Mouse (Mus musculus) stomach, embryonic 14.5 days (tissue): Measurements from ENCODE around the gene Hoxc6. TPM values are rescaled to one million over a fixed set of nuclear protein-coding genes. Genes with fewer than 3 reads are reported as not detected.

Experiments
- ATAC-seq: fragments of 200-750 bp; cut with Nextera tagmentation; 2 replicates; pipeline ENCODE4 v1.8.0; 2017; ENCODE audit warnings: low read depth, moderate TSS enrichment; ENCODE audit not compliant: insufficient number of reproducible peaks, insufficient read depth, low FRiP score
- H3K27ac ChIP-seq: fragments of 300-500 bp; sonication (generic); 2 replicates; pipeline ENCODE4 v1.5.1; 2014; ENCODE audit warnings: mild to moderate bottlenecking, low read length, moderate library complexity, mixed read lengths
- H3K27me3 ChIP-seq: fragments of 300-500 bp; sonication (generic); 2 replicates; pipeline ENCODE4 v1.6.1; 2014; ENCODE audit warnings: low read length, control low read depth, mixed read lengths; ENCODE audit not compliant: control insufficient read depth, insufficient read depth
- H3K36me3 ChIP-seq: fragments of 300-500 bp; sonication (generic); 2 replicates; pipeline ENCODE4 v1.6.1; 2014; ENCODE audit warnings: mild to moderate bottlenecking, control low read depth, low read length, moderate library complexity, mixed read lengths; ENCODE audit not compliant: control insufficient read depth, insufficient read depth
- H3K4me1 ChIP-seq: fragments of 300-500 bp; sonication (generic); 2 replicates; pipeline ENCODE4 v1.6.1; 2014; ENCODE audit warnings: low read length, control low read depth, mixed read lengths; ENCODE audit not compliant: control insufficient read depth, insufficient read depth
- H3K4me2 ChIP-seq: fragments of 300-500 bp; sonication (generic); replicated peaks from 2 replicates; pipeline ENCODE4 v1.6.1; 2014; ENCODE audit warnings: low read depth, low read length, control low read depth
- H3K4me3 ChIP-seq: fragments of 300-500 bp; sonication (generic); 2 replicates; pipeline ENCODE4 v1.5.1; 2014; ENCODE audit warnings: low read depth, low read length, control low read depth
- H3K9ac ChIP-seq: fragments of 300-500 bp; sonication (generic); replicated peaks from 2 replicates; pipeline ENCODE4 v1.6.1; 2014; ENCODE audit warnings: low read depth, mild to moderate bottlenecking, control low read depth, low read length, moderate library complexity, mixed read lengths
- H3K9me3 ChIP-seq: fragments of 300-500 bp; sonication (generic); 2 replicates; pipeline ENCODE4 v1.6.1; 2016; ENCODE audit warnings: low read depth, low read length, control low read depth; ENCODE audit not compliant: control insufficient read depth
- WGBS: fragments of 180-500 bp; shearing (Covaris S2); extraction: QIAGEN DNeasy Blood & Tissue Kit; methylation state at CpG from one replicate; pipeline ENCODE4 v1.1.7; 2014; 5-methylcytosine and 5-hydroxymethylcytosine counted together
- polyA plus RNA-seq: library from polyadenylated mRNA; unstranded; fragments of >200 nt; fragmentation: Nextera tagmentation; extraction: Ambion mirVana; gene quantifications from 2 replicates; pipeline ENCODE4 v1.2.1, GENCODE M21; 2014

Gene Hoxc6
- polyA plus RNA-seq, 1 experiment from 2014 or later: 4.8 TPM

DNA sequence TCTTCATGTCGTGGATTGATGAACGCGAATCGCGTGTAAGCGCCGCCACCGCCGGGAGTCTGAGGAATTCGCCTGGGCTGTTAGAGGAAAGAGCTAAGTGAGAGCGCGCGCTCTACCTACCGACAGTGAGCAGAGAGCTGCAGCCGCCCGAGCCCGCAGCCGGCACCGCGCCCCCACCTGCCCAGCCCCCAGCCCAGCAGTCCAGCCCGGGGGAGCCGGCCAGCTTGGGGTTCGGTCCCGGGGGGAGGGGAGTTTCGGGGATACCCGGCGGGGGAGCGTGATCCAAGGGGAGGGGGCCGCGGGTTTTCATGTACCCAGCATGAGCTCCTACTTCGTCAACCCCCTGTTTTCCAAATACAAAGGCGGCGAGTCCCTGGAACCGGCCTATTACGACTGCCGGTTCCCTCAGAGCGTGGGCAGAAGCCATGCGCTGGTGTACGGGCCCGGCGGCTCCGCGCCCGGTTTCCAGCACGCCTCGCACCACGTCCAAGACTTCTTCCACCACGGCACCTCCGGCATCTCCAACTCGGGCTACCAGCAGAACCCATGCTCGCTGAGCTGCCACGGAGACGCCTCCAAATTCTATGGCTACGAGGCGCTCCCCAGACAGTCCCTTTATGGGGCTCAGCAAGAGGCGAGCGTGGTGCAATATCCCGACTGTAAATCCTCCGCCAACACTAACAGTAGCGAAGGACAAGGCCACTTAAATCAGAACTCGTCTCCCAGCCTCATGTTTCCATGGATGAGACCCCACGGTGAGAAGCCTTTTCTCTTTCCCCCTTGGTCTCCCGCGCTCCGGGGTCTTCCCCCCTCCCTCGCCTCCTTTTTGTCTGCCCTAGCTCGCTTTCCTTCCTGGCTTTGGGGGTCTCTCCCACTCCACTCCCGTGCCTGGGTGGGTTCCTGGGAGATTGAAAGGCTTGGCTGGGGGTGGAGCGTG lies 7.3 kb upstream of the Hoxc6 start, which contains the start of gene Hoxc8:
Hoxc8 (plus strand) TSS at position 147 of the 937 bp plus-strand sequence.
- WGBS: 2% methylated on average over 69 of the region's 69 CpGs
- H3K9me3 ChIP-seq: no peaks in the 10 kb centered on the region
- peak within 1 kb of the TSS; percentile 23 for H3K4me3 ChIP-seq
- no peak; the same call in 1 of the 2 replicates for ATAC-seq
- H3K9ac ChIP-seq: no peak within 1 kb of the TSS
- no peaks in the 10 kb centered on the region for H3K36me3 ChIP-seq
- peaks cover 79% of the 10 kb centered on the region for H3K27me3 ChIP-seq
- no peak within 1 kb of the TSS for H3K27ac ChIP-seq
- peak within 1 kb of the TSS; percentile 38 for H3K4me2 ChIP-seq
- peaks cover 6% of the 10 kb centered on the region; the same call in 1 of the 2 replicates for H3K4me1 ChIP-seq

DNA sequence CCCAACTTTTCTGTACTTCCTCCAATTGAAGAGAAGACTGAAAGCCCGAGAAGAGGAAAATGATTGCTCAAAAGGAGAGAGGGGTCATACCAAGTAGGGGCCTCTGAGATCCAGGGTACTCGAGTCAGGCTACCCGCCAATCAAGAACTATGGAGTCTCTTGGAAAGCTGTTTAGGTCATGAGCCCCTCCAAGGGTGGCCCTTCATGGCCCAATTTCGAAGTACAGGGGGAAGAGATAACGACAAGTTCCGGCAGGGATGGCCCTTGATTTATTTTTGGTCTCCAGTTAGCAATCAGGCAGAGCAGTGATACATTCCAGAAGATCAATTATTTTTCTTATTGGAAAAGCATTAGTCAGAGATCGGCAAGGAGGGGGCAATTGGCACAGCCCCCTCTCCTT lies 6.3 kb upstream of the Hoxc6 start:
- H3K9ac ChIP-seq: no peak overlapping the region
- H3K36me3 ChIP-seq: no peaks in the 10 kb centered on the region
- H3K9me3 ChIP-seq: no peaks in the 10 kb centered on the region
- H3K27me3 ChIP-seq: peaks cover 77% of the 10 kb centered on the region
- ATAC-seq: no peak
- H3K4me2 ChIP-seq: no peak overlapping the region
- H3K4me3 ChIP-seq: no peak overlapping the region
- no peak overlapping the region for H3K27ac ChIP-seq
- 12% methylated on average over 7 of the region's 7 CpGs for WGBS
- peaks cover 6% of the 10 kb centered on the region; the same call in 1 of the 2 replicates for H3K4me1 ChIP-seq

DNA sequence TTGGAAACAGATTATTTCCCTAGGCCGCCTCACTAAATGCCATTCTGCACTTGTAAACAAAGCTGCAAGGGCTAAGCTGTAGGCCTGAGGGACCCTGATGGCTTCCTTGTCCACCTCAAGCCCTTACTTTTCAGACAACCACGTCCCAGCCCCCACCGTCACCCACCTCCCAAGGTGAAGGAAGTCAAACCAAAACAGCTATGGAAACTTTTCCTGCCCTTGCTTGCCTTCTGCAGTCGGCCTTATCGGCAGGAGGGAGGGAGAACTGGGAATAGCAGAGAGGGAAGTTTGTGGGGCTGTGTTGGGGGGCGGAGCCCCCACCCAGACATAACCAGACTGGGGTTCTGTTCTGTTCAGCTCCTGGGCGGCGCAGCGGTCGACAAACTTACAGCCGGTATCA lies 5.9 kb upstream of the Hoxc6 start:
- no peak overlapping the region for H3K9ac ChIP-seq
- no peak overlapping the region for H3K4me2 ChIP-seq
- H3K27me3 ChIP-seq: peaks cover 77% of the 10 kb centered on the region
- 4% methylated on average over 11 of the region's 11 CpGs for WGBS
- H3K9me3 ChIP-seq: no peaks in the 10 kb centered on the region
- no peak overlapping the region for H3K27ac ChIP-seq
- no peak overlapping the region for H3K4me3 ChIP-seq
- H3K36me3 ChIP-seq: no peaks in the 10 kb centered on the region
- peaks cover 6% of the 10 kb centered on the region; the same call in 1 of the 2 replicates for H3K4me1 ChIP-seq
- ATAC-seq: no peak

DNA sequence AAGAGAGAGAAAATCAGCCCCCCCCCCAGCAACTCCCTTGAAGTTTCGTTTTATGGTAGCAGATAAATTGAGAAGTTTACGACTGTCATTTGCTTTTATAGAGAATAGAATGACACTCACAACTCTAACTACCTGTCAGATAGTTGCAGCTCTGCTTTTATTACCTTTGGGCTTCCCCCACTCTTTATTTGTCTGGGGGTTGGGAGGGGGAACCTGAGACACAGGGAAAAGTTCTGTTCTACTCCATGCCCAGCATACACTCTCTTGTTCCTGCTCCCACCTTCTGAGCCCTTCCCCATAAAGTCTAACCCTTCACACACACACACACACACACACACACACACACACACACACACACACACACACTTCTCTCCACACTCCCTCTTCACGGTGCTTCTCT lies 5.2 kb upstream of the Hoxc6 start:
- H3K27me3 ChIP-seq: peaks cover 77% of the 10 kb centered on the region
- no peak overlapping the region for H3K4me2 ChIP-seq
- no peaks in the 10 kb centered on the region for H3K9me3 ChIP-seq
- no peaks in the 10 kb centered on the region for H3K36me3 ChIP-seq
- peaks cover 6% of the 10 kb centered on the region; the same call in 1 of the 2 replicates for H3K4me1 ChIP-seq
- H3K4me3 ChIP-seq: no peak overlapping the region
- WGBS: 4% methylated on average over 3 of the region's 3 CpGs
- no peak overlapping the region for H3K27ac ChIP-seq
- H3K9ac ChIP-seq: no peak overlapping the region
- ATAC-seq: no peak

DNA sequence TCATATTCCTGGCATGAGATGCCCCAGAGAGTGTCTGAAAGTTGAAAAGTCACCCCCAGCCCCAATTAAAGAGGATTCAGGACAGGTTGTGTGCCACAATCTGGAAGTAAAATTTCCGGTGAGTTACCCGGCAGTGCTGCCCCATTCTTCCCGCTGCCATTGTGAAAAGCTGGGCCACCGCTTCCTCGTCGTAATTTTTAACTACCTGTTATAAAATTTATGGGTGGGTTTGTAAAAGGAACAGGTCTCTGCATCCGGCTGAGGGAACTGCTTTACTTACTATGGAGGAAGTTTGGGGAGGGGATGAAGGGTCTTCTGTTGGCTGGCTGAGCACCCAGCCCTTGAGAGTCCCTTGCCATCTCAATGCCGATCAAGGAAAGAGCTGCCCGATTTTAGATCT lies 1.5 kb upstream of the Hoxc6 start:
- H3K27me3 ChIP-seq: peaks cover 80% of the 10 kb centered on the region
- no peak overlapping the region for H3K27ac ChIP-seq
- H3K4me3 ChIP-seq: no peak overlapping the region
- no peak overlapping the region for H3K4me2 ChIP-seq
- no peak for ATAC-seq
- 6% methylated on average over 9 of the region's 9 CpGs for WGBS
- H3K4me1 ChIP-seq: peaks cover 8% of the 10 kb centered on the region; the same call in 1 of the 2 replicates
- H3K36me3 ChIP-seq: no peaks in the 10 kb centered on the region
- H3K9ac ChIP-seq: no peak overlapping the region
- no peaks in the 10 kb centered on the region for H3K9me3 ChIP-seq

DNA sequence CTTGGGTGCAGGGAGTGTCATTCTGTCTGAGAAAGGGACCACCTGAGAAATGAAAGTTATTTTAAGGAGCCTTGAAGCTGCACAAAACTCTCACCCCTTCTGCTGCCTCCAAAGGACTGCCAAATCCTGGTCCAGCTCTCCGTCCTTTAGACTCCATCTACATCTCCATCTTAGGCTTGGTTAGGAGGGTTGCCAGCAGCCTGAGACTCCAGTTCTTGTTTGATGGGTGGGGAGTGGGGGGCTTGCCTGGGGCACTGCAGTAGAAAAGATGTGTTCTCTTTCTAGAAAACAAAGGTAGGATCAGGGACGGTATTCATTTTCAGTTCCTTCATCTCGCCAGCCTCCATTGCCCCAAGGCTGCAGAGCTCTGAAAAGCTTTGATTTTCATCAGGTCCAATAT lies 626 bp upstream of the Hoxc6 start:
- H3K27me3 ChIP-seq: peaks cover 82% of the 10 kb centered on the region
- no peak overlapping the region for H3K4me3 ChIP-seq
- H3K4me1 ChIP-seq: peaks cover 8% of the 10 kb centered on the region; the same call in 1 of the 2 replicates
- no peak for ATAC-seq
- no peak overlapping the region for H3K27ac ChIP-seq
- no peak overlapping the region for H3K4me2 ChIP-seq
- no peaks in the 10 kb centered on the region for H3K36me3 ChIP-seq
- no peaks in the 10 kb centered on the region for H3K9me3 ChIP-seq
- 3% methylated on average over 3 of the region's 3 CpGs for WGBS
- no peak overlapping the region for H3K9ac ChIP-seq

DNA sequence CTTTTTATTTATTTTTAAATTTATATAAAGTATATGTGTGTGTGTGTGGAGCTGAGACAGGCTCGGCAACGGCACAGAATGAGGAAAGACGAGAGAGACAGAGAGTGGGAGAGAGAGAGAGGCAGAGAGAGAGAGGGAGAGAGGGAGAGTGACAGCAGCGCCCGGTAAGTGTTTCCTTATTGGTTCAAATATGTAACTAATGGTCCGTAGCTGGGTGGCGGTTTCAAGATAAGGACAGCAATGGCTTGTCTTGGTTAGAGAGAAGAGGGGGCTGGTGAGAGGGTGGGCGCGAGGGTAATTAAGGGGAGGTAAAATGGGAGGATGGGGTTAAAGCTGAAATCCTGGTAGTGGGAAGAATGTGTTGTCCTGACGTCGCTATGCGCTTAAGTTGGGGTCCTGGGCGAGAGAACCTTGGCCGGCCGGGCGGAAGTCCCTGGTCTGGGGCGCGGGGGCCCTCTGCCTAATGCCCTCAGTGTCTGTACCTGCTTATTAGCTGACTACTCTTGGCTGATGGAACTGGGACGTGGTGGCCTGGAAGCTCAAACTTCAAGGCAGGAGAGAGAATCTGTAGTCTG lies 638 bp downstream of the Hoxc6 start:
- Histone ChIP-seq H3K27me3 (peaks cover 88% of the 10 kb centered on the region), H3K9me3 (no peaks in the 10 kb centered on the region), H3K9ac (no peak overlapping the region), H3K4me1 (peaks cover 8% of the 10 kb centered on the region; the same call in 1 of the 2 replicates), H3K27ac (no peak overlapping the region), H3K36me3 (no peaks in the 10 kb centered on the region), H3K4me3 (peak overlapping the region; percentile 42), H3K4me2 (peak overlapping the region; percentile 76)
- peak; percentile 25; the same call in 1 of the 2 replicates for ATAC-seq
- WGBS: 2% methylated on average over 19 of the region's 19 CpGs

DNA sequence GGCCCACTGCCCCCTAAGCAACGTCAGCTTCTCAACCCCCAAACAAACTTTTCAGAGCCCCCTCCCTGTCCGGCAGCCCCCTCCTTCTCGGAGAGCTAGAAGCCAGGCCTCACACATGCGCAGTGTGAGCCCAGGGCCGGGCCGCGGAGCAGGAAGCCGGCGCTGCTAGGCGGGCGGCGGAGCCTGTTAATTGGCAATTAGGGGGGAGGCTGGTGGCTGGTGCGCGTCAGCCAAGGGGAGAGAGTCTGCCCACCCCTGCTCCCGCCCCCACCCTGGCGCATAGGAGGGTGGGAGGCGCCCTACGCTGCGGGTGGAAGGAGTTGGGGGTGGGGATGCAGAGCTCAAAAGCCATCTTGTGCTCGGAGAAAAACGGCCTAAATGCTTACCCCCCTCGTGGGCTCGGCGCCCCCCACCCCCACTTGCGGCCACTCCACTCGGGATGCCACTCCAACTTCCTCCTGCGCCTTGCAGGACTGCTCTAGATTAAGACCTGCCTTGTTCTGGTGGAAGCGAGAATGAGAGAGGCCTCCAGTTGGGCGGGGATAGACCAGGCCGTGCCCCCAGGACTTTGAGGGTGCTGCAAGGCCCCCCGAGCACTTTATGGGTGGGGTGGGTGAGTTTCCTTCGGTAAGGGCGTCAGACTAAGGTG lies 1.2 kb downstream of the Hoxc6 start:
- Histone ChIP-seq H3K36me3 (no peaks in the 10 kb centered on the region), H3K27ac (no peak overlapping the region), H3K4me1 (peaks cover 8% of the 10 kb centered on the region; the same call in 1 of the 2 replicates), H3K9ac (no peak overlapping the region; the same call in 1 of the 2 replicates), H3K27me3 (peaks cover 94% of the 10 kb centered on the region), H3K9me3 (no peaks in the 10 kb centered on the region), H3K4me2 (peak overlapping the region; percentile 76), H3K4me3 (peak overlapping the region; percentile 42)
- 1% methylated on average over 32 of the region's 33 CpGs for WGBS
- ATAC-seq: peak; percentile 60; the same call in 1 of the 2 replicates
